Mouse (Mus musculus) myocyte (in vitro differentiated cells): ENCODE measurements around the gene Kcnq5.

Experiments used
- E2F4 ChIP-seq: IDR thresholded peaks from one replicate; pipeline ENCODE4 v1.6.1; 2011; ENCODE audit warnings: mild to moderate bottlenecking, control low read depth, moderate library complexity; ENCODE audit not compliant: insufficient read depth
- MYOG ChIP-seq, 3 experiments: IDR thresholded peaks; one replicate each; pipeline ENCODE4 v1.6.1; 2011; ENCODE audit warnings: control low read depth in 2 of 3, low read depth in 2 of 3, mild to moderate bottlenecking in 2 of 3; ENCODE audit not compliant: insufficient read length in 2 of 3, control insufficient read depth in 1 of 3, insufficient read depth in 1 of 3
- POLR2A ChIP-seq: IDR thresholded peaks from one replicate; pipeline ENCODE4 v1.6.1; 2011; ENCODE audit warnings: low read depth, mild to moderate bottlenecking, control low read depth, moderate library complexity; ENCODE audit not compliant: insufficient read length

DNA sequence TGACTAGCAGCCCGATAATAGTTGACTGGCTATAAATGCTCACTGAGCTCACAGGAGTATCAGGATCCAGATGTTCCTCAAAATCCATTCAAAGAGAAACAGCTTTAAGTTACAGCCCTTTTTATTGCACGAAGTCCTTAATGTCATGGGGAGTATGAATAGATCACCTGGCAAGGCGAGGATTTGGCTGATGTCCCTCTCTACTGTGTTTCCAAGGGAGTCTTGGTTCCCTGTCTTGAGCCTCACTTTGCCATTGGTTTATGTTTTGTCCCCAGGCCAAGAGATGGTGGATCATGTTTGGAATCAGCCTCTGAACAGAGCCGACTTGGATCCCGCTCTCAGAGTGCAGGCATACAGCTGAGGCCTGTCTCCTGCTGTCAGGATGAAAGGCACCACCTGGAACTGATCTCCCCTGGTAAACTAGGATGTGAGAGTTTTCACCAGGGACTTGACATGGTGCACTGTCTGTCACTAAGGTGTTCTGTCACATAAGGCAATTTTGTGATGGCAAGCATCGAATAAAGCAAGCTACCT is 570.5 kb downstream of the Kcnq5 start:
- TF ChIP-seq MYOG (IDR thresholded peaks at IDR 0.05; ENCODE audit: control insufficient read depth in 1 of 3, insufficient read depth in 1 of 3, insufficient read length in 2 of 3, low read depth in 2 of 3) = no peak
- TF ChIP-seq POLR2A = no peak
- no peak for TF ChIP-seq E2F4
